ENCODE assay signal across 15 mouse cellular contexts in genomic region chr7:29432947-29433553, GRCm38 (mm10).
A peak's percentile ranks its signal among the peaks of the same experiment; 100 is the strongest.
DNase-seq lines count a peak whose midpoint lies in the region; ATAC-seq and TF ChIP-seq lines count a peak whose summit lies in the region.
"Had no signal": no experiment of that assay in that cellular context is flagged by ENCODE, and none has a peak within 500 bp of the region (broad histone marks: within the 10 kb centered on the region; RNA-seq: fewer than 3 reads in every experiment).

No protein-coding gene starts in this region.

- no peaks in the 10 kb centered on the region for H3K27me3 ChIP-seq in cerebellum, adult 2 months (ENCODE audit: control insufficient read depth, insufficient read depth, low read length)
- H3K27me3 ChIP-seq in hindbrain, embryonic 10.5 days (ENCODE audit: insufficient read depth, poor library complexity, severe bottlenecking) = no peaks in the 10 kb centered on the region
- no peaks in the 10 kb centered on the region for H3K27me3 ChIP-seq in hindbrain, embryonic 14.5 days (ENCODE audit: control insufficient read depth, insufficient read depth, low read length)
- no peaks in the 10 kb centered on the region for H3K27me3 ChIP-seq in forebrain, embryonic 13.5 days
- H3K27me3 ChIP-seq in limb, embryonic 15.5 days = no peaks in the 10 kb centered on the region
- H3K27me3 ChIP-seq: intestine, embryonic 15.5 days; liver, embryonic 13.5 days; neural tube, embryonic 15.5 days had no signal

- peak overlapping the region; percentile 40; the same call in 1 of the 2 replicates for H3K27ac ChIP-seq in cerebellum, adult 2 months (ENCODE audit: insufficient read depth, low read length)
- peak overlapping the region; percentile 64 for H3K27ac ChIP-seq in hindbrain, embryonic 10.5 days
- H3K27ac ChIP-seq in hindbrain, embryonic 14.5 days = no peak overlapping the region
- peak overlapping the region; percentile 3; the same call in 1 of the 2 replicates for H3K27ac ChIP-seq in forebrain, embryonic 13.5 days
- peak overlapping the region; percentile 27; the same call in 1 of the 2 replicates for H3K27ac ChIP-seq in limb, embryonic 15.5 days
- H3K27ac ChIP-seq: intestine, embryonic 15.5 days; kidney, postnatal 0 days; liver, embryonic 13.5 days had no signal

- TF ChIP-seq POLR2A in cerebellum, adult 2 months (IDR thresholded peaks at IDR 0.05; ENCODE audit: borderline replicate concordance, insufficient read depth, low read length) = no peak

- H3K4me2 ChIP-seq in hindbrain, embryonic 14.5 days (replicated peaks) = no peak overlapping the region
- no peak overlapping the region for H3K4me2 ChIP-seq in forebrain, embryonic 13.5 days
- no peak overlapping the region for H3K4me2 ChIP-seq in limb, embryonic 15.5 days
- H3K4me2 ChIP-seq: intestine, embryonic 15.5 days; liver, embryonic 13.5 days; neural tube, embryonic 15.5 days had no signal

- peak in 1 of 2 experiments; percentile 69 for DNase-seq in cerebellum, adult 2 months
- DNase-seq in cerebellum, postnatal 4 days (ENCODE audit: low spot score in 2 of 2) = no peak
- DNase-seq in hindbrain, embryonic 10.5 days (ENCODE audit: low spot score) = no peak
- no peak for DNase-seq in hindbrain, embryonic 14.5 days (ENCODE audit: low spot score)
- no peak for DNase-seq in thymus, postnatal 4 days
- DNase-seq: gastrocnemius, postnatal 36 days; liver, embryonic 13.5 days; lung, postnatal 14 days; thymus, adult 2 months had no signal

- no peak for TF ChIP-seq CTCF in cerebellum, adult 2 months (IDR thresholded peaks at IDR 0.05; ENCODE audit: borderline replicate concordance, insufficient read depth, low read depth, low read length)

- WGBS in cerebellum, adult 2 months = 21% methylated on average over 11 of the region's 11 CpGs
- 75% methylated on average over 11 of the region's 11 CpGs for WGBS in hindbrain, embryonic 10.5 days
- 65% methylated on average over 11 of the region's 11 CpGs for WGBS in hindbrain, embryonic 14.5 days
- 45% methylated on average over 11 of the region's 11 CpGs for WGBS in forebrain, embryonic 13.5 days
- WGBS in limb, embryonic 15.5 days = 68% methylated on average over 11 of the region's 11 CpGs

- H3K9me3 ChIP-seq in hindbrain, embryonic 10.5 days = no peaks in the 10 kb centered on the region
- no peaks in the 10 kb centered on the region for H3K9me3 ChIP-seq in hindbrain, embryonic 14.5 days (ENCODE audit: control insufficient read depth, low read length)
- 0 out of 2 replicates have a peak, but pooled peaks cover 2% of the 10 kb centered on the region for H3K9me3 ChIP-seq in forebrain, embryonic 13.5 days (replicated peaks)
- no peaks in the 10 kb centered on the region for H3K9me3 ChIP-seq in limb, embryonic 15.5 days
- H3K9me3 ChIP-seq: intestine, embryonic 15.5 days; liver, embryonic 13.5 days; neural tube, embryonic 15.5 days had no signal

- H3K4me1 ChIP-seq in cerebellum, adult 2 months (ENCODE audit: control insufficient read depth, insufficient read depth, low read length) = peaks cover 30% of the 10 kb centered on the region
- peaks cover 52% of the 10 kb centered on the region for H3K4me1 ChIP-seq in hindbrain, embryonic 10.5 days (replicated peaks)
- H3K4me1 ChIP-seq in hindbrain, embryonic 14.5 days (replicated peaks; ENCODE audit: control insufficient read depth, insufficient read depth, low read length) = peaks cover 37% of the 10 kb centered on the region
- H3K4me1 ChIP-seq in forebrain, embryonic 13.5 days = peaks cover 41% of the 10 kb centered on the region
- peaks cover 53% of the 10 kb centered on the region for H3K4me1 ChIP-seq in limb, embryonic 15.5 days

- H3K36me3 ChIP-seq in hindbrain, embryonic 10.5 days = 0 out of 2 replicates have a peak, but pooled peaks cover 2% of the 10 kb centered on the region
- no peaks in the 10 kb centered on the region for H3K36me3 ChIP-seq in hindbrain, embryonic 14.5 days (replicated peaks; ENCODE audit: control insufficient read depth, insufficient read depth)
- no peaks in the 10 kb centered on the region for H3K36me3 ChIP-seq in forebrain, embryonic 13.5 days (ENCODE audit: poor library complexity, severe bottlenecking)
- no peaks in the 10 kb centered on the region for H3K36me3 ChIP-seq in limb, embryonic 15.5 days
- H3K36me3 ChIP-seq: intestine, embryonic 15.5 days; liver, embryonic 13.5 days; neural tube, embryonic 15.5 days had no signal

- H3K4me3 ChIP-seq in cerebellum, adult 2 months (replicated peaks; ENCODE audit: insufficient read depth, low read depth, low read length) = no peak overlapping the region
- H3K4me3 ChIP-seq in hindbrain, embryonic 10.5 days = no peak overlapping the region
- no peak overlapping the region for H3K4me3 ChIP-seq in hindbrain, embryonic 14.5 days (replicated peaks; ENCODE audit: low read length)
- H3K4me3 ChIP-seq in forebrain, embryonic 13.5 days = no peak overlapping the region
- no peak overlapping the region for H3K4me3 ChIP-seq in limb, embryonic 15.5 days
- H3K4me3 ChIP-seq: intestine, embryonic 15.5 days; liver, embryonic 13.5 days; neural tube, embryonic 15.5 days had no signal

- H3K9ac ChIP-seq in hindbrain, embryonic 14.5 days = no peak overlapping the region
- peak overlapping the region; percentile 12; the same call in 1 of the 2 replicates for H3K9ac ChIP-seq in forebrain, embryonic 13.5 days
- H3K9ac ChIP-seq in limb, embryonic 15.5 days = no peak overlapping the region
- H3K9ac ChIP-seq: intestine, embryonic 15.5 days; liver, embryonic 13.5 days; neural tube, embryonic 15.5 days had no signal

- no peak for ATAC-seq in hindbrain, embryonic 14.5 days (ENCODE audit: low FRiP score)
- ATAC-seq in forebrain, embryonic 13.5 days = no peak
- no peak for ATAC-seq in limb, embryonic 15.5 days (ENCODE audit: insufficient number of reproducible peaks, low FRiP score, low TSS enrichment, low read depth)
- ATAC-seq in granulocyte monocyte progenitor cell, adult 5-6 weeks (replicated peaks; ENCODE audit: poor library complexity, severe bottlenecking) = no peak
- ATAC-seq: intestine, embryonic 15.5 days had no signal
